Mouse (Mus musculus) heart, adult 2 months (tissue): ENCODE measurements at regions not wholly inside any gene's neighbourhood (a gene's known extent, or its start where the extent isn't known, plus 50 kb on each side); places are given as distances from the start of the nearest gene placed in this dataset.

ENCODE experiments used
- DNase-seq, 2 experiments: peaks; one replicate each; pipeline ENCODE4 v3.0.0; 2021
- H3K27ac ChIP-seq: fragments of 200-600 bp; 2 replicates; pipeline ENCODE4 v1.8.1; 2022
- H3K27me3 ChIP-seq: fragments of 200-500 bp; 2 replicates; pipeline ENCODE4 v1.6.1; 2012; ENCODE audit warnings: mild to moderate bottlenecking, low read length, inconsistent platforms, mixed read lengths; ENCODE audit not compliant: control insufficient read depth, insufficient read depth
- H3K36me3 ChIP-seq: fragments of 200-500 bp; 2 replicates; pipeline ENCODE4 v1.6.1; 2012; ENCODE audit warnings: low read length, inconsistent platforms; ENCODE audit not compliant: control insufficient read depth, insufficient read depth
- H3K4me1 ChIP-seq: fragments of 200-500 bp; 2 replicates; pipeline ENCODE4 v1.6.1; 2011; ENCODE audit warnings: low read length; ENCODE audit not compliant: control insufficient read depth, insufficient read depth
- H3K4me3 ChIP-seq: fragments of 200-600 bp; 2 replicates; pipeline ENCODE4 v1.8.1; 2022
- H3K79me2 ChIP-seq: fragments of 200-500 bp; replicated peaks from 2 replicates; pipeline ENCODE4 v1.6.1; 2012; ENCODE audit warnings: mild to moderate bottlenecking, inconsistent platforms, low read length, moderate library complexity, mixed read lengths; ENCODE audit not compliant: control insufficient read depth, insufficient read depth
- H3K9ac ChIP-seq: fragments of 200-500 bp; 2 replicates; pipeline ENCODE4 v1.6.1; 2012; ENCODE audit warnings: low read depth, mild to moderate bottlenecking, control low read depth, inconsistent platforms, low read length, mixed read lengths
- CTCF ChIP-seq: fragments of 200-600 bp; IDR thresholded peaks from 2 replicates; pipeline ENCODE4 v1.8.1; 2022; ENCODE audit warnings: antibody characterized with exemption, mild to moderate bottlenecking, moderate library complexity
- EP300 ChIP-seq: fragments of 200-500 bp; IDR thresholded peaks from 2 replicates; pipeline ENCODE4 v1.6.1; 2011; ENCODE audit warnings: low read depth, low read length, control low read depth; ENCODE audit not compliant: insufficient read depth
- POLR2A ChIP-seq: fragments of 200-500 bp; IDR thresholded peaks from 2 replicates; pipeline ENCODE4 v1.6.1; 2011; ENCODE audit warnings: mild to moderate bottlenecking, low read depth, low read length, control low read depth; ENCODE audit not compliant: insufficient read depth
- WGBS: fragments of 180-500 bp; shearing (Covaris S2); methylation state at CpG from one replicate; pipeline ENCODE4 v1.1.7; 2018; 5-methylcytosine and 5-hydroxymethylcytosine counted together
- intact Hi-C: fragments of 180-260 bp; cut with DNase I; formaldehyde crosslinking; loops from one replicate; pipeline ENCODE4 v1.15.1; 2025

- Histone ChIP-seq H3K36me3 (no peaks in the 10 kb centered on the region), H3K79me2 (no peaks in the 10 kb centered on the region), H3K27ac (no peak overlapping the region), H3K4me1 (no peaks in the 10 kb centered on the region), H3K4me3 (no peak overlapping the region), H3K27me3 (no peaks in the 10 kb centered on the region), H3K9ac (no peak overlapping the region)
- no peak for TF ChIP-seq POLR2A
- TF ChIP-seq CTCF = no peak
- TF ChIP-seq EP300 = no peak
- 42% methylated on average over 2 of the region's 2 CpGs for WGBS
- DNase-seq = no peak
- intact Hi-C loops = no loop called here
Measured at GRCm38 (mm10) chr12:95994963-95995362, 302.9 kb downstream of the Flrt2 start.

DNA sequence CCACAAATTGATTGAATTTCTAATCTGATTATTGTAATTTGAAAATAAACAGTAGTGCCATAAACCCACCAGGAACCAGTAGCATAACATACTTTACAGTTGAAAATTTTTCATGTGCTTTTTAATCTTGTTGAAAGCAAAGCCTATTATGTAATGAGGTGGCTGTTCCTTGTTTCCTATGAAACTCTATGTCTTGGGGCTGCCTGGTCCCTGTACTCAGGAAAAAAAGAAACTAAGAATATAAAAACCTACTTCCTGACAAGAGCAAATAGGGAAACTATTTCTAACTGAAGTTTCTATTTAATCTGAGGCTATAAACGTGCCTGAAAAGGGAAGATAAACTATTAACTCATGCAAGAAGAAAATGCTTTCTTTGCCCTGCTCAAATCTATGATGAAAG, 338.2 kb downstream of the Flrt2 start:
- Histone ChIP-seq H3K36me3 (no peaks in the 10 kb centered on the region), H3K4me1 (no peaks in the 10 kb centered on the region), H3K9ac (no peak overlapping the region), H3K27ac (no peak overlapping the region), H3K4me3 (no peak overlapping the region), H3K27me3 (no peaks in the 10 kb centered on the region), H3K79me2 (no peaks in the 10 kb centered on the region)
- 8% methylated on average over 1 of the region's 1 CpGs for WGBS
- DNase-seq = no peak
- TF ChIP-seq EP300 = no peak
- no peak for TF ChIP-seq CTCF
- no peak for TF ChIP-seq POLR2A
- intact Hi-C loops = no loop called here

DNA sequence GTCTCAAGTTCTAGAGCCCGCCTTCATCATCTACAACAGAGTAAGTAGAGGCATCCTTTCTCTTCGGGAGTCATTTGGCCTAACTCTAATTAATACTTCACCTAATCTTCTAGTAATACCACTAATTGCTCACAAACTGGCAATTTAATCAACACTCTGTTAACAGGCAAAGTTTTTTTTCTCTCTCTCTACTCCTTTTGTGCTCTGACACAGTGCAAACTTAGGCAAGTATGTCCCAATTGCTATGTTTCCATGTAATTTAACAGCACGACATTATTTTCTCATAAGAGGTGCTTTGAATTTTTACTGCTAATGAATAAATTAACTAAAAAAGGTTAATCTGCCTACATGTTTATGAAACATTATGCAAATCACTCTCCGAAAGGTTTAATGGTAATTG, 383.3 kb downstream of the Flrt2 start:
- 88% methylated on average over 4 of the region's 4 CpGs for WGBS
- Histone ChIP-seq H3K4me3 (no peak overlapping the region), H3K36me3 (no peaks in the 10 kb centered on the region), H3K27ac (no peak overlapping the region), H3K79me2 (no peaks in the 10 kb centered on the region), H3K27me3 (no peaks in the 10 kb centered on the region), H3K9ac (no peak overlapping the region), H3K4me1 (no peaks in the 10 kb centered on the region)
- intact Hi-C loops = no loop called here
- DNase-seq = no peak
- no peak for TF ChIP-seq CTCF
- TF ChIP-seq EP300 = no peak
- no peak for TF ChIP-seq POLR2A

- no peak for DNase-seq
- H3K9ac ChIP-seq = no peak overlapping the region
- no peak for TF ChIP-seq POLR2A
- peak; percentile 26 for TF ChIP-seq CTCF
- no peaks in the 10 kb centered on the region for H3K36me3 ChIP-seq
- no peaks in the 10 kb centered on the region for H3K4me1 ChIP-seq
- H3K4me3 ChIP-seq = no peak overlapping the region
- intact Hi-C loops = no loop called here
- 88% methylated on average over 2 of the region's 2 CpGs for WGBS
- H3K27ac ChIP-seq = no peak overlapping the region
- no peaks in the 10 kb centered on the region for H3K79me2 ChIP-seq
- H3K27me3 ChIP-seq = no peaks in the 10 kb centered on the region
Measured at GRCm38 (mm10) chr12:96090995-96091394, 399.0 kb downstream of the Flrt2 start.

- DNase-seq = no peak
- Histone ChIP-seq H3K4me3 (no peak overlapping the region), H3K9ac (no peak overlapping the region), H3K79me2 (no peaks in the 10 kb centered on the region), H3K36me3 (no peaks in the 10 kb centered on the region), H3K27me3 (no peaks in the 10 kb centered on the region), H3K27ac (no peak overlapping the region), H3K4me1 (no peaks in the 10 kb centered on the region)
- no peak for TF ChIP-seq CTCF
- TF ChIP-seq POLR2A = no peak
- no peak for TF ChIP-seq EP300
- intact Hi-C loops = no loop called here
- 69% methylated on average over 1 of the region's 1 CpGs for WGBS
Measured at GRCm38 (mm10) chr12:96106254-96106653, 414.2 kb downstream of the Flrt2 start.

- H3K4me1 ChIP-seq = no peaks in the 10 kb centered on the region
- no peak overlapping the region for H3K4me3 ChIP-seq
- intact Hi-C loops = no loop called here
- H3K9ac ChIP-seq = no peak overlapping the region
- H3K36me3 ChIP-seq = no peaks in the 10 kb centered on the region
- TF ChIP-seq EP300 (no peak), POLR2A (no peak), CTCF (no peak)
- no peaks in the 10 kb centered on the region for H3K27me3 ChIP-seq
- 79% methylated on average over 3 of the region's 3 CpGs for WGBS
- no peak overlapping the region for H3K27ac ChIP-seq
- H3K79me2 ChIP-seq = no peaks in the 10 kb centered on the region
- no peak for DNase-seq
Measured at GRCm38 (mm10) chr12:96114727-96115379, 422.8 kb downstream of the Flrt2 start.
